Mouse (Mus musculus) embryo, embryonic 11.5 days (tissue): ENCODE data around the gene Cbfa2t2.

Experiments used
- DNase-seq: peaks from one replicate; pipeline ENCODE4 v3.0.0-alpha.2; 2012; ENCODE audit warnings: low read depth, low spot score

Gene Cbfa2t2

DNA sequence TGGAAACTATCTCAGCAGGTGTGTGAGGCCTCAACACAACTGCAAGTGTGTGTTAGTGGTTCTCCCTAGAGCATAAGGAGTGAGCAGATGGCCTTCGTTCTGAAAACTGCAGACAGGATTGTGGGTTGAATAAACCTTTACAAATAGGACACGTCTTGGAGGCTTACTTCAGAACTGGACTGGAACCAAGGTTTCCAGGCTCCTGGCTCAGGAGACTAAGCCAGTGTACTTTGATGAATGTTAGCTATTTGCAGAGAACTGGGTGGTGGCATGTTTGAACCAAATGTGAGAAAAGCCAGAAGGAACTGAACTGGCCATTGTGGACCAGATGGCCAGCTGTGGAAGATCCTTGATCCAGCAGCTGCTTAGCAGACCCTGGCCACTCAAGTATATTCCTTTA, 102.0 kb downstream of the Cbfa2t2 start:
- no peak for DNase-seq

DNA sequence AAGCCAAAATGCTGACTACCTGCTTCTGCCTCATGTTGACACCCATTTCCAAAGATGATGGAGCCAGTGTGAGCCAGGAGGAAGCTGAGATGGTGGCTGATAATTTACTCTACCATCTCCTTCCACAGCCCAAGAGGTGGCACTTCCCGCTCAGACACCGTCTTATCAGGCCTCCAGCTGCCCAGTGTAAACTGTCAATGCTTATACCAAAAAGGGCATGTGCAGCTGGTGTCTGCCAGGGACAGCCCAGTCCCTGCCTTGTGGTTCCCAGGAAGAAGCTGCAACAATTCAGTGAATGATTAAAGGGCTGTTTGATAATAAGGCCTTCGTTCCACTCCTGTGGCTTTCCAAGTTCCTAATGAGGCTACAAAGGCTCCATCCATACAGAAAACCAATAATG, 102.4 kb downstream of the Cbfa2t2 start:
- no peak for DNase-seq

DNA sequence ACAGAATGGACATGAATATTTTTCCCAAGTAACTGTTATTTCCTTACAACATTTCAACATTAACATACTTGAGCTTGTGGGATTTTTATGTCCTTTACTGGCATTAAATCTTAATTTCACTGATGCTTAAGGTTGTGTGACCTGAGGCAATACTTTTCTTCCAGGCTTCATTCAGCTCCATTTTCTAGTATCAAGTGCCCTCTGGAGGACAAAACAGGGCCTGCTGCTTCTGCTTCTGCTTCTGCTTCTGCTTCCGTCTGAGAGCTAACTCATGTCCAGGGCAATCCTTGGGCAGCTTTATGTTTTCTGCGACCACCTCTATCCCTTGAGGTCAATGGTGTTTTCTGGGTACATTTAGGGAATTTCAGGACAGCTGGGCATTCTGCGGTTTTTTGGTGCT, 103.4 kb downstream of the Cbfa2t2 start:
- DNase-seq = no peak

DNA sequence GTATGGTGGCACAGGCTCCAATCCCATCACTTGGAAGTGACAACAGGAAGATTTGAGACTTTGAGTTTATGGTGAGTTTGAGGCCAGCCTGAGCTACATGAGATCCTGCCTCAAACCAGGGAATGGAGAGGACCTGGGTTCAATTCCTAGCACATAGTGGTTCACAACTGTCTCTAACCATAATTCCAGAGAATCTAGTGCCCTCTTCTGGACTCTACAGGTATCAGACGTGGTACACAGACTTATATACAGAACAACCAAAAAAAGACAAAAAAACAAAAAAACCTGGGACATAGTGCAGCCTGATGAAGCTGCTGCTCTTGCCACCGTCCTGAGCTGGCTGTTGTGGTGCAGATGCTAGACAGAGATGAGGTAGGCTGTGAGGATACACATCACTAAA, 105.3 kb downstream of the Cbfa2t2 start:
- no peak for DNase-seq

DNA sequence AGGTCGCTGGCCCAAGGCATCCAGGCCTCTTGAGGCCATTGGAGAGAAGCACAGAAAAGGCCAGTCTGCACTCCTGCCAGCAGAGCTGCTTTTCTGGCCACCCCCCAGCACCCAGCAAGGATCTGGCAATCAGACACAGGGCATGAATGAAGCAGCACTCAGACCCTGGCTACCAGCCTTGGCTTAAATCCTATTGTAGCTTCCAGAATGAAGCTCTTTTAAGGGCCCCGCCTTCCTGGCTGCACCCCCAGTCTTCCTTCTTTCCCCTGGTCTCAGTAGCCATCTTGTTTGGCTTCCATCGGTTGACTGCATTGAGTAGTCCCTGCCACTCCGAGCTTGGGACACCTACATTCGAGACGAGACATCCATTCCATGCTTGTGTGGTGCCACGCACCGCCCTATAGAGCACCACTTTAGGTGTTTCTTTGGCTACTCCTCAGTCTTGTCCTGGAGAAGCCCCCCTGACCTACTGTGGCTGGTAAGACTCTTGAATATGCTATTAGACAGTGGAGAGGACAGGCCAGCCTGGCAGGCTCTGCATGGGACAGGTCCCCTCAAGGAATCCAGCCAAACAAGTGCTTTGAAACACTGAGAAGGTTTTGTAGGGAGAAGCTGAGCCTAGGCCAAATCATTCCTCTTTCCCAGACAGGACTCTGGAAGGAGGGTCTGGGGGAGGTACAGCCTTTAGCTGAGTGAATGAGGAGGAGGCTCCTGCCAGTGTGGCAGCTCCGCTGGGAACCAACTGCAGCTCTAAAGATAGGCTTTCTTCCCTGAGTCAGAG, 107.5 kb downstream of the Cbfa2t2 start:
- no peak for DNase-seq

DNA sequence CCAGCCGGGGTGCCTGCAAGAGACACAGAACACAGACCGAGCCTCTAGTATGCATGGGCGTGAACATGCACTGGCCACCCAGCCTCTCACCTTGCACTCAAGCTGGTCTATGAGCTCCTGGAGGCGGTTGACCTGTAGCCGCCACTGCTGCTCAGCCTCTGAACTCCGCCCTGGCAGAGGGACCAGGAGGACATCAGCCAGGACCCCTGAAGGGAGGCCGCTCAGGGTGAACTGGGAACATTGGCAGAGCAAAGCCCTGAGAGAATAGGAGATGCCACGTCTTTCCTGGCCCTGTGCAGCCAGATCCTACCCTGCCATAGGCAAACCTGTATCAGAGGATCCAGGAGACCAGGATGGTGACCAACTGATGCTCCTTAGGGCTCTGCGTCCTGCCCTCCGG, 110.4 kb downstream of the Cbfa2t2 start, which contains the start of gene 1700003F12Rik:
1700003F12Rik (plus strand) TSS at position 375 of the 400 bp plus-strand sequence.
- DNase-seq = no peak

DNA sequence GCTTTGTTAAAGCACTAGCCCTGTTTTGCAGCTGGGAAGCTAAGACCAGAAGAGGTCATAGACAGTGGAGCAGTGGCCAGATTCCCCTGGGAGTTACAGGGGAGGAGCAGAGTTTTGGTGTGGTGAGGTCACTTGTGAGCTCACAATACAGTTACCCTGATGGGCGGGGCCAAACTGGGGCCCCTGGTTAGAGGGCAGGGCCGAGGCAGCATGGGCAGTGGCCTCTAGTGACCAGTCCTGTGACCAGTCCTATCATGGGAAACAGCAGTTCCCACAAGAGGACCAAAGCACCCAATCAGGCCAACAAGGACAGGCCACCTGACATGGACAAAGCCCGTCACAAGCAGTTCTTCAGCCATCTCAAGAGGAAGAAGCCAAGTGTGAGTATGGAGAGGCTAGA, 112.4 kb downstream of the Cbfa2t2 start:
- no peak for DNase-seq

DNA sequence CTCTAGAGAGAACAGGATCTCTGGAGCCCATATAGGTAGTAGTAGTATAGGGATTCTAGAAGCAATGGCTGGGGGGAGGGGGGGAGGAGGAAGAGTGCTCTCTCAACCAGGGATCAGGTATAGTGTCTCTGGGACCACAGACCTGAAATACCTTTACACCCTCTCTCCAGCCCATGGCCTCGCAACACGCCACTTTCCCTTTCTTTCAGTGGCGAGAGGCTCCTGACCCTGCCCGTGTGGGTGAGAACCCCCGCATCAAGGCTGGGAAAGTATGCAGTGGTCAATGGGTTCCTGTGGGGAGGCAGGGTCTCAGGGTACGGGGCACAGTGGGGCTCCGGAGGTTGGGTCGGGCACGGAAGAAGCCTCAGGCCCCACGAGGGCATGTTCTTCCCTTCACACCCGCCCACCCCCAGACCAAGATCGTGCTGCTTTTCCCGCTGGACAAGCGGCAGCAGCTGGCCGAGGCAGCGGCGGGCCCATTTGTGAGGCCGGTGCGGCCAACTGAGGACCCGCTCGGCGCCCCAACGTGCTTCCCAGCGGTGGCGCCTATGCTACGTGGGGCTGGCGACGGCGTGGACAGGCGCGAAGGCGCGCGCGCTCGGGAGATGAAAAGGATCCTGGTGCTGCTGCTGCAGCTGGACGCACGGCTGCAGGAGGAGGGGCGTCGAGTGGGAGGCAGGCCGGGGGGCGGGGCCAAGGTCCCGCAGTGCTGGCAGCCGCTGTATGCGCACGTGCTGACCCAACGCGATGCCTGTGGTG, 113.0 kb downstream of the Cbfa2t2 start:
- DNase-seq = peak; percentile 63

DNA sequence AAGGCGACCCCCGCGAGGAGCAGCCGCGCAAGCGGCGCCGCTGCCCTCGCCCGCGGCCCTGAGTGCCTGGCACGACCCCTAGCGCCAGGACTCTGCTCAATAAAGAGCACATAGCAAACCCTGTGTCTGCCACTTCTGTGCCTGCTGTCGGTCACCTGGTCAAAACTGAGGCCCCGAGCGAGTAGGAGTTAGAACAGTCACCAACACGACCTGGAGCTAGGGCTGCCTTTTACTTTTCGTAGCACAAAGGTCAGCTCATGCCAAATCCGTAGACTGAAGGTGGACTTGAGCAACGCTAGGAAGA, 113.6 kb downstream of the Cbfa2t2 start:
- no peak for DNase-seq

DNA sequence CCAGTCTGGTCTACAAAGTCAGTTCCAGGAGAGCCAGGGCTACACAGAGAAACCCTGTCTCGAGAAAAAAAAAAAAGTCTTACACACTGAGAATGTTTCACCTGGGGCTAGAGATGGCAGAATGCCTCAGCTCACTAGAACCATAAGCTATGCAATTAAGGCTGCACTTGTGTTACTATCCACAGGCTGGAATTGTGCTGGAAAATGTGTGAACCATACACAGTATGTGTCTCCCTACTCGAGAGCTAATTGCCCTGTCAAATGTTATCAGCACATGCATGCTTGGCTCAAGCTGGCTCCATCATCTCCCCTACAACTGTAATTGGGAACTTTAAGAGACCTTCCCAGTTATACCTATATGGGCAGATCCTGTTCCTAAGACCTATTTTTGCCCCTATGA, 114.7 kb downstream of the Cbfa2t2 start:
- DNase-seq = no peak

DNA sequence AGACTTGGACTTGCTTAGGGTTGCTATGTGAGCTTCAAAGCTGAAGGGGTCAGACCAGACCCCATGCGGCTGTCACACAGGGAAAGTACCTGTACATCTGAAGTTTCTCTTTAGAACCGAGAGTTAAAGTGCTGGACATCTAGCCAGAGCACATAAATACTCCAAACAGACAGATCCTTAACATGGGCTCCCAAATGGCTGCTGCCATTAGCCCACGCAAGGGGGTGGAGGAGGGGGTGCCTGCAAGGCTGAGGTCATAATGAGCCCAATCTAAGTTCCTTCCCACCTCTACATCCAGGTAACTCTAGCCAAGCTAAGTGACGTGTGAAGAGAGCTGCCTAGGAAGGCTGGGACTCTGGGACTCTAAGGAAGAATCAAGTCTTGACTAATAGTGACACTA, 115.2 kb downstream of the Cbfa2t2 start, which contains the start of gene Actl10:
Actl10 (plus strand) TSS at position 301 of the 400 bp plus-strand sequence.
- DNase-seq = no peak

DNA sequence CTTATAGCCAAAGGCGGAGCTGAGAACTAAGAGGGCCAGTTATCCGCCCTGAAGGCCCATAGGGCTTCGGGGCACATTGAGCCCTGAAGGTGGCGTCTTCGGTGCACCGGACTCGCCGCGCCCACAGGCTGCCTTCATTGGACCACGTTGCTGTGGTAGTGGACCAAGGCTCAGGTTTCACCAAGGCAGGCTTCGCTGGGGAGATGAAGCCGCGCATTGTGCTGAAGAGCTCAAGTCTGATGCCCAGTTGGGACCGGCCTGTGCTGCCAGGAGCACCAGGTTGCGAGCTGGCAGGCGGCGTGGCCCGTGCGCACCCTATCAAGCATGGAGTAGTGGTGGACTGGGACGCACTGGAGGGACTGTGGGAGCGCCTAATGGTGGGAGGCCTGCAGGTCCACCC, 115.6 kb downstream of the Cbfa2t2 start:
- DNase-seq = no peak

DNA sequence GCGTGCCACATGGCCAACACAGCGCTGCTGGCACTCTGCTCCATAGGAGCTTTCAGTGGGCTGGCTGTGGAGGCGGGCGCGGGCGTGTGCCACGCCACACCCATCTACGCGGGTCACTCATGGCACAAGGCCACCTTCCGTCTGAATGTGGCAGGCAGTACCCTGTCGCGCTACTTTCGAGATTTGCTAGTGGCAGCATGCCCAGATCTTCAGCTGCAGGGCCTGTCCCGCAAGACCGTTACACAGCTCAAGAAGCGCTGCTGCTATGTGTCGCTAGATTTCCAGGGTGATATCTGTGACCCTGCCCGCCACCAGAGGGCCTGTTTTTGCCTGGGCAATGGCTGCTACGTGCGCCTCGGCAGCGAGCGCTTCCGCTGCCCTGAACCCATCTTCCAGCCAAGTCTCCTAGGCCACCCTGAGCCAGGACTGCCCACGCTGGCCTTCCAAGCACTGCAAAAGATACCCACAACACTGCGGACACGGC, 116.2 kb downstream of the Cbfa2t2 start:
- no peak for DNase-seq

DNA sequence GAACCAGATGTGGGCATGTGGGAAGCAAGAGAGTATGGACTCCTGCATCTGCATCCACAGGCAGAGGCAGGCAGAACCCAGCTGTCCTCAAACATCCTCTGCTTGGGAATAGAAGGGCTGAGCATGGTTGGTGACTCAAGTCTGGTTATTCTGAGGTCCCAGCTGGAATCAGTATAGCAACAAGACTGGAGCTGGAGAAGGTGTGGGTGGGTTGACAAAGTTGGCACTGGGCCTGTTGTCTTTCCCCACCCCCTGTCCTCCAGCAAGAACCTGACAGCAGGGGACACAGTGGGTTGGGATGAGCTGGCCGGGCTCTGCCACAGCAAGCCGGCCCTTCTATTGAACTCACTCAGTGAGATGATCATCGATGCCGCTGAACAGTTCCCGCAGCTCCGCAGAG, 119.0 kb downstream of the Cbfa2t2 start:
- DNase-seq = no peak

DNA sequence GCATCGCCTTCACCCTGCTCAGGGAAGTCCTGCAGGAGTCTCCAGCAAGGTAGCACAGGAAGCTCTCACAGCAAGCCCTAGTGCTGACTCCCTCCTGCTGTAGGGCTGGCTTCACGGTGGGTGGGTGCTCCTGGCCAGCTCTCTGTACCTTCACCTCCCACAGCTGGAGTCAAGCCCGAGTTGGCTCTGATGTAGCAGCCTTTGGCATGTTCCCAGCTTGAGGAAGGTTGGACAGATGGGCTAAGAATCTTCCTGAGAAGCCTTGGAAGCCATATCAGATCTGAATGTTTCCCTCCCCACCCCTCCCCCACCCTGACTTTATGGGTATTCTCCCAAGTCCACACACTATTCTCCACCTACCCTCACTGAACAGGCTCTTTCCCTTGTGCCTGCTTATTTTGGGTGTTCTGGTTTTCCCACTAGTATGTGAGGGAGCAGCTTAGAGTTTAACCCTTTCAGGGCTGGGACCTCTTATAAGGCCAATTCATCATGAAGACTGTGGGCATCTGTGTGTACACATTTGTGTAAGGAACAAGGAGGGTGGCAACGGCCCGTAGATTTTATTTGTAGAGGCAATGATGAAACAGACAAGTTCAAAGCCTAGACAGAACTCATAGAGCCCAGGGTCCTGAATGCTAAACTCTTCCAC, 121.0 kb downstream of the Cbfa2t2 start:
- no peak for DNase-seq

DNA sequence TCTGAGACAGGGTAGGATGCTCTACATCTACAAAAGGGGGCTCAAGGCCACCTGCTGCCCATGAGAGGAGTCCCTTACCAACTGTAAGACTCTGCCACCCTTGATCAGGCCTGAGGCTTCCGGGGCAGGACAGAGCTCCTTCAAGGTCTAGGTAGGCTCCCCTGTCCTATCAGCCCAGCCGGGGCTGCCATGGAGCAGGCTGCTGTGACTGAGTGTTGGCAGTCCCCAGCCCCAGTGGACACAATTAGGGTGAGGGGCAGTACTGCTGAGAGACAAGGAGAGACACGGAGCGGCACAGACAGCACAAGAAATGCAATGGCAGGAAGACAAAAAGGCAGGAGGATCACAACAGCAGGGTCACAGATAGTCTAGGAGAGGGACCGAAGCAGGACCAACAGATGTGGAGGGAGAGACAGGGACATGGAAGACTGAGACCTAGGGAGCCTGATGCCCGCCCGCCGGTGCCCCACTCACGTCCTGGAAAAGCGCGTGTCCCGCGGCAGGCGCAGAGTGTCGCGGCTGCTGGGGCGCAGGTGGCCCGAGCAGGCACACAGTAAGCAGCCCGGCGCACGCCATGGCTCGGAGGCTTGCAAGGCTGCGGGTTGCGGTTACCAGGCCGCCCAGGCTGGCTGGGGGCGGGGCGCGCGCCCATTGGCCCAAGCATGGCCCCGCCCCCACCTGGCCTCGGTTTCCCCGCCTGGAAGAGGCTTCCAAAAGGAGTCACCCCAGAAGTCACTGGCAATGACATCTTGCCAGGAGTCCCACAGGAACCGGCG, 122.2 kb downstream of the Cbfa2t2 start, which contains the start of gene Necab3:
Necab3 (minus strand) TSS at position 627 of the 776 bp plus-strand sequence.
- no peak for DNase-seq

DNA sequence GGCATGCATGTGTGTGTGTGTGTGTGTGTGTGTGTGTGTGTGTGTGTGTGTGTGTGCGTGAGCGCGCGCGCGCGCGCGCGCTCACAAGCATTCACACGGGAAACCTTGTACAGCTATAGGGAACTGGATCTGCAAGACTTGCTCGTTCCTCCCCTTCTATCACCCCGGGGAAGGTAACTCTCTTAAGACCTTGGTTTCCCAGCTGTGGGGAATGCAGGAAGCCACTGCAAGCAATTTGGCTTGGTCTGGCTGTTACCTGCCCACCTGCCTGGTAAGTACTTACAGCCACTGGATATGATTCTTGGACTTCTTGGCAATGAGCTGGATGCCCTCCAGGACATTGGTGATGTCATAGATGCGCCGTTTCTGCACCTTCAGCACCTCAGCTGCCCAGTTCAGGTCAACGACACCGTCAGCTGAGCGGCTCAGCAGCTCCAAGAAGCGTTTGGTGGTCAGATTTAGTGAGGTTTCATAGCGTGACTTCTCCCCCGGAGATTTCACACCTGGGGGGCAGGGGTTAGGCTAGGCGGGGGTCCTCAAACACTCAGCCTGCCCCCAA, 127.4 kb downstream of the Cbfa2t2 start:
- no peak for DNase-seq

DNA sequence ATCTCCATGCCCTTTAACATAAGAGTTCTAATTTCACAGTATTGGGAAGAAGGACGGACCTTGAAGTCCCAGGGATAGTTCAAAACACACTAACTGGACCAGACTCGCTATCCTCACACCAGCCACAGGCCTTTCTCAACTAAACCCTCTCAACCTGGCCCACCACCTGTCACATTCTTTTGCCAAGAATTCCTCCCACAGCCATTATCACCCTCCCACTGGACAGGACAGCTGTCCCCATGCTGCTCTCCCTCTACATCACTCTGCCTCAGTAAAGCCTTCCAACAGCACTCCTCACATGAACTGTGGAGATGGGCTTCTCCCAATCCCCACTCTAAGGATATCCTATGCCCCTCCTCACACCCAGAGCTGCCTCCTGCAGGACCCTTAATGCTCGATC, 129.3 kb downstream of the Cbfa2t2 start:
- no peak for DNase-seq

DNA sequence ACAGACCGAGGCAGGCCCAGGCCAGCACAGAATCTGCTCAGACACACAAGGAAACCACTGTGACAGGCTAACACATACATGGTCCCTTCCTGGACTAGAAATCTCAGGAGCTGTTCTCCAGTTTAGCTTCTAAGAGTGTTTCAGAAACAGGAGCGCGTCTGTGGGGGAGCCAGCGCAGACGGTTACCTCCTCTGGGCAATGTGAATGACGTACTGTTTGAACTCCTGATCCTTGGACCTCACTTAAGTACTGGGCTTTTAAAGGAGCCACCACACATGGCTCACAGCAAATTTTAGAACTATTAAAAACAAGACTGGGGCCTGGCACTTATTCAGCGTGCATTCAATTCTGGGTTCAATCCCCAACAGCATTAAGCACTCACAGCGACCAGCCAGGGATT, 130.4 kb downstream of the Cbfa2t2 start:
- DNase-seq = no peak

DNA sequence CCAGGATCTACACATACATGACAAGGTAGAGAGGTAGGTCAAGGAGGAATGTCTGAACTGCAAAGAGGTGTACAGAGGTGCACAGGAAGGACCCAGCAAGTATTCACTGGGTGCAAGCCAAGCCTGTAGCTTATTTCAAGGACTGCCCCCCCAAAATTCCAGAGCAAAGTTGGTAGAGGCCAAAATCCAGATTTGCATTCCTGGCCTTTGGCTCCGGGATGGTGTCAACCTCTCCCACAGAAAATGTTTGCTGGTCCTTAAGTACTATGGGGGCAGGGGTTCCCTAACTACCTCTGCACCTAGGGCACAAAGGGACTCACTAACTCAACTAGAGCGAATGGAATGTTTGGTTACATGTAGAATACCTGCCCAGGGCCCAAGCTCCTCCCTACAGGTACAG, 131.5 kb downstream of the Cbfa2t2 start:
- DNase-seq = no peak

DNA sequence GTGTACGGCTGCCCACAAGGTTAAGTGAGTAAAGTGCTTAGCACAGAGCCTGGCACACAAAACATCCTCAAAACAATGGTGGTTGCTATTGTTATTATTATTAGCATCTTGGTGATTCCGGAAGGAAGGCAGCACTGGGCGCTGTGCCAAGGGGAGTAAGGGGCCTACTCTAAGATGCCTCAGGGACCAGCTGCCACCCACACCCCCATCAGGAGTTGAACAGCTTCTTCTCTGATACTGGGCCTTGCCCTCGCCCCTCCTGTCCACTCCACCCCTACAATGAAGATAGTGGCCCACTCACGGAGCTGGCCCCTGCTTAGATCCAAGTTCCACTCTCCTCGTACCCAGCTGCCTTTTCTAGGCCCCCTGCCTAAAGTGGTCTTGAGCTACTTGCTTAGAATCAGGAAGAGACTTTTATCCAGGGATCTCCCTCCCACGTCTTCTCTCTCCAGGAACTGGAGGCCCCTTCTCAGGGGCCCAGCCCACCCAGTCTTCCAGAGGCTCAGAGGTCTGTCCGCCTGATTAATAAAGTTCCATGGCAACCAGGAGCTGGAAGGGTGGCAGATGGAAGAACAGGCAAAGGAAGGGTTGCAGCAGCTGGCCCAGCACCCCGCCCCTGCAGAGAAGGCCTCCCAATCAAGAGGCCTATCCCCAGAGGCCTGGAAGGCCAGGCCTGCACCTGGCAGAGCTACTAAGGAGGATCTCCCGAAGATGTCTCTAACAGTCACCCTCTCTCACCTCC, 132.2 kb downstream of the Cbfa2t2 start:
- DNase-seq = no peak
